Mouse (Mus musculus) cerebellum, adult 11 months (tissue): ENCODE measurements around the gene Tmprss6.
A peak's percentile ranks its signal among the peaks of the same experiment; 100 is the strongest.

ENCODE experiments used
- DNase-seq: peaks from one replicate; pipeline ENCODE4 v3.0.0; 2022

The Tmprss6 gene

GRCm38 (mm10) chr15:78481448-78482000, 13.1 kb upstream of the Tmprss6 start:
- peak; percentile 38 for DNase-seq

- DNase-seq = no peak
These were observed 12.6 kb upstream of the Tmprss6 start for GRCm38 (mm10) chr15:78480991-78481390.

DNA sequence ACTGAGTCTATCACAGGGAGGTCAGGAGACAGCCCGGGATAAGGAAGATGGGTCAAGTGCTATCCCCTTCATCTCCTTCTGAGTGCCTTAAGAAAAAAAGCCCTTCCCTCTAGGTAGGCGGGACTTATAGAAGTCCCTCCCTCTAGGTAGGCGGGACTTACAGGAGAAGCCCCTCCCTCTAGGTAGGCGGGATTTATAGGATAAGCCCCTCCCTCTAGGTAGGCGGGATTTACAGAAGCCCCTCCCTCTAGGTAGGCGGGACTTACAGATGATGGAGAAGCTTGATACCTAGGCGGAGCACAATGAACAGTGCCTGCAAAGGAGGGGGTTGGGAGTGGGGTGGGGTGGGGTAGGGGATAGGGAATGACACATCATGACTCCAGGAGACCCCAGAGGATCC, 11.7 kb upstream of the Tmprss6 start:
- no peak for DNase-seq

DNA sequence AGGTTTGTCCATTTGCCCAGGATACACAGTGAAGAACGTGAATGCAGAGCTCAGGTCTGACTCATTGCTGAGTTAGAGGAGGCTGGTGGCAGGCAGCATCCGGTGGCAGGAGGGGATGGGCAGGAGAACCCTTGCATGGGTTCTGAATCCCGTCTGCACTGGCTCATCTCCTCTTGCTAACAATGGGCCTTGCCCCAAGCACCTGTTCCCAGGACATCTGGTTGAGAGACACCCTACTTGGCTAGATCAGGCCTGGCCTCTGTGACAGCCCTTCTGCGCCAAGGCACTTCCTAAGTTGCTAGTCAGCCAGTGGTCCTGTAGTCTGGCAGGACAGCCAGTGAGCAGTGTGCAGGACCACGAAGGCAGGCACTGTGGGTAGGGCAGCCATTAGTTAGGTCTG, 11.0 kb upstream of the Tmprss6 start:
- DNase-seq = no peak

DNA sequence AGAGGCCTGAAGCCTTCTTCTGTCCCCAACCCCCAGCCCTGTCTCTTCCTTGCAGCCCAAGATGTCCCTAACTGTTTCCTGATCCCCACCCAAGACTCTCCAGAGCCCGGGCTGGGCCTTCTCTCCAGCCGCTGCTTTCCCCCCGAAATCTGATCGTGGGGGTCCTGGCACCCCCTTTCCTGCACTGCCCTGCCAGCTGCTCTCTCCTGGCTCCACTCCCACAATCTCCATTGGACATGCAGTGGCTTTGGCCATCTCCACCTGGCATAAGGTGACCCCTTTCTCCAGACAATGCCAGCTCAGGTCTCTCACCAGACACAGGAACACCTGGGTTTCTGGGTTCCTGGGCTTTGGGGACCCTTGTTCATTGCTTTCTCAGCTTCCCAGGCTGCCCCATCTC, 9.6 kb upstream of the Tmprss6 start:
- no peak for DNase-seq

DNA sequence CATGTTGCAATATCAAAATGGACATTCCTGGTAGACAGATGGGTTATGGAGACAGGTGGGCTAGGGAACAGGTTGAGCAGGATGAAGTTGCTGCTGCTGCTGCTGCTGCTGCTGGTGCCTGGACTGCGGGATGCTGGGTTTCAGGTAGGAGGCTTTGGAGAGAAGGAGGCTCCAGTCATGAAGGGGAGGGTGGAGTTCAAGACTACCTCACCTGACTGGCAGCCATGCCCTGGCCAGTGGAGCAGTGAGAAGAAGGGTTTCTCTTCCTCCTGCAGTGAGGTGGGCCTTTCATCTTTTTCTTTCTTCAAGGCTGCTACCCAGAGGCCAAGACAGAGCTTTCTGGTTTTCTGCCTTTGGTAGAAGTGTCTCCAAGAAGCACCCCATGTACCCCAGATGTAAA, 8.4 kb upstream of the Tmprss6 start:
- no peak for DNase-seq

DNA sequence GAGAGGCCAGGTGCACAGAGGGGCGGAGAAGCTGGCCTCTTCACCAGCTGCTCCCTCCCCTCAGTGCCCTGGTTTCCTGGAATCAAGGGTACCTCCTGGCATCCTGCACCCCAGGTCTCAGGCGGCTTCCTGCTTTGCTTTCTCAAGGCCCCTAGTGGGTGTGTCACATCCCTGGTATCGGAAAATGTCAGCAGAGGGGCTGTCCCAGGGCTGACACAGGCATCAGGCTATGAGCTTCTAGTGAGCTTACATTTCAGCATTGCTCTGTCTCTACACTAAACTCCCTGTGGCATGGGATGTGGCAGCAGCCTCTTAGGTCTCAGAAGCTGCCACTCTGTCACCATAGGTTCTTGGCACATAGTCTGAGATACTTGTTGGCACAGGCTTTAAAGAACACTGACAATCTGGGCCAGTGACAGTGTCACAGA, 7.2 kb upstream of the Tmprss6 start:
- DNase-seq = no peak

GRCm38 (mm10) chr15:78473442-78473841, 5.0 kb upstream of the Tmprss6 start:
- DNase-seq = no peak

GRCm38 (mm10) chr15:78471902-78472301, 3.5 kb upstream of the Tmprss6 start:
- no peak for DNase-seq

DNA sequence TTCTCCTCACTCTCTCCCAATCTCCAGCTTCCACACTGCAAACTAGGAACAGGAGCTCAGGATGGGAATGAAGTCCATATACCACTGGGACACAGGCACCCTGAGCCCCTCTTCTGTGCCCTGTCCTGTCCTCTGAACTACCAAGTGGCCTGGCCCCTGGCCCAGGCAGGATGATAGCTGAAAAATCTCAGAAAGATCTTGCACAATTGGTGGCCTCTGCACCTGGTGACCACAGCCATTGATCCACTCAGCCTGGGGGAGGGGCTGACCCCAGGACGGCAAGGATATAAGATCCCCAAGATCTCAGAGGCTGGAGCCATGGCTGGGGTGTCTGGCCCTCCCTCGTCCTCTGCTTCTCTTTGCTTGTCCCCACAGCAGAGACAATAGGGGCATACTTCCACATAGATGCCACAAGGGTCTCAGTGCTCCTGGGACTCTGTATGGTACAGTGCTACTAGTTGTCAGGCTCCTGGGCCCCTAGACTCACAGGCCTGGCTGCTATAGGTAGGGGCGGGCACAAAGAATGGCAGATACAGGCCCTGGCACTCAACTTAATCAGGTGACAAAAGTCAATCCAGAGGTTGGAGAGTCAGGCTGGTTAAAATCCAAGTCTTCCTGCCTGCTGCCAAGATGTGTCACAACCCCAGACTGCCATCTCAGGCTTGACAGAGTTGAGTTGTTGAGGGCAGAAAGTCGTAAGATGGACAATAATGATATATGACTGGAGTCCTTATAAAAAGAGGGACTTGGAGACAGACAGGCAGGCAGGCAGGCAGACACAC, 2.3 kb upstream of the Tmprss6 start:
- DNase-seq = no peak

- DNase-seq = no peak
These were observed 864 bp downstream of the Tmprss6 start for GRCm38 (mm10) chr15:78467570-78467969.

DNA sequence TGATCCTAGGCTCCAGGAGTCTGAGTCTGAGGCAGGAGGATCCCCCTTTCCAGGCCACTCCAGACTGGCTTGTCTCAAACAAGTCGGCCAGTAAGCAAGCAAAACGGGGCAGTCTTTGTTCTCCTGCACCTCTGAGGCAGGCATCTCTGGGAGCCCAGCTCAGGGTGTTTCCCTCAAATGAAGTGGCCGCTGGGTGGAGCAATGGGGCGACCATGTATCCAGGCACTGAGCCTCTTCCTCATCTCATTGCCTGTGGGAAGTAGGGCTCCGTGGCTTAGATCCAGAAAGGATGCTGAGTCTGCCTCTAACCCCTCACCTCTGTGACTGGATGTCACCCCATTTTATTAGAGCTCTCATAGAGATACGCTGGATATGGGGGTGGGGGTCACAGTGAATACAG, 1.6 kb downstream of the Tmprss6 start:
- DNase-seq = no peak

DNA sequence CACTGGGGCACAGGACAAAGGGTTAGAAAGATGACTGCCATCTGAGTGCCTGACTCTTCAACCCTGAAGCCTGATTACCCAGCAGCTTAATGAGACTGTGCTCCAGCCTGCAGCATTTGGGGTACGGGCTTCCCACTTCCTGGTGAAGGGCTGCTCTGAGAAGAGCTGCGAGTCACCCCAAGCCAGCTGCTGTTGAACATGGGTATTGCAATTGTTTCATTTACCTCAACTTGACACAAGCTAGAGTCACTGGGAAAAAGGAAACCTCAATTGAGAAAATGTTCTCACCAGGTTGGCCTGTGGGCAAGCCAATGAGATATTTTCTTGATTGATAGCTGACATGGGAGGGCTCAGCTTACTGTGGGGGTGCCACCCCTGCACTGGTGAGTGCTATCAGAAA, 5.5 kb downstream of the Tmprss6 start:
- no peak for DNase-seq

GRCm38 (mm10) chr15:78457193-78457592, 11.2 kb downstream of the Tmprss6 start:
- DNase-seq = no peak

- DNase-seq = no peak
These were observed 12.4 kb downstream of the Tmprss6 start for GRCm38 (mm10) chr15:78456051-78456450.

- no peak for DNase-seq
These were observed 13.3 kb downstream of the Tmprss6 start for GRCm38 (mm10) chr15:78455168-78455567.

DNA sequence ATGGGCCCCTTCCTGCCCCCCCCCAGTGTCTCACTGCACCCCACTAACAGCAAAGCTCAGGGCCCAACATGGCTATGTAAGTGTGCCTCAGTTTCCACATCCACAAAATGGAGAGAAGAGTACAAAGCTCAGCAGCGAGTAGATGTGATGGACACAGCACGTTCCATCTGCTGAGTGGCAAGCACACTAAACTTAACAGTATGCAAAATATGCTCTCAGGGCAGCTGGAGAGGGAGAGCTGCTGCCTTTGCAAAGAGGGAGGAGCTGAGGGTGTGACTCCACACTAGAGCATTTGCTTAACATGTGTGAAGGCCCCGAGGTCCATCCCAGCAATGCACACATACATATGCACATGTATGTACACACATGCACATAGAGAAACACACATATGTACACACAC, 15.5 kb downstream of the Tmprss6 start:
- no peak for DNase-seq

DNA sequence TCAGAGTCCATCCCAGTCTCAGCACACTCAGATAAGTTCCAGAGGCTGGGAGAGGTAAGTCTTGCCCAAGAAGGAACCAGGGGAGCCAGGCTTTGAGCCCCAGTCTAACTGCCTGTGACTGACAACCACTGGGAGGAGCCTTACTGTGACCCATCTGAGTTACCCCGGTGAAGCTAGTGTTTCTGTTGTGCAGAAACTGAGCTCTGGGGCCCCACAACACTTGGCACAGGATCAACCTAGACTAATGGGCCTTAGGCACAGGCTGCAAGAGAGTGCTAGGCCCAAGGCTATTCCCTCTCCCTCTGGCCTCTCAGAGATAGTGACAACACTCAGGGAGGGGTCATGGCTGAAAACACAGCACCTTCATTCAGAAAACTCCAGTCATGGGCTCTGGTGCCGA, 17.2 kb downstream of the Tmprss6 start:
- DNase-seq = no peak

GRCm38 (mm10) chr15:78450419-78450768, 18.0 kb downstream of the Tmprss6 start:
- DNase-seq = no peak

- DNase-seq = no peak
These were observed 18.6 kb downstream of the Tmprss6 start for GRCm38 (mm10) chr15:78449694-78450418.

GRCm38 (mm10) chr15:78449131-78449530, 19.3 kb downstream of the Tmprss6 start:
- no peak for DNase-seq

DNA sequence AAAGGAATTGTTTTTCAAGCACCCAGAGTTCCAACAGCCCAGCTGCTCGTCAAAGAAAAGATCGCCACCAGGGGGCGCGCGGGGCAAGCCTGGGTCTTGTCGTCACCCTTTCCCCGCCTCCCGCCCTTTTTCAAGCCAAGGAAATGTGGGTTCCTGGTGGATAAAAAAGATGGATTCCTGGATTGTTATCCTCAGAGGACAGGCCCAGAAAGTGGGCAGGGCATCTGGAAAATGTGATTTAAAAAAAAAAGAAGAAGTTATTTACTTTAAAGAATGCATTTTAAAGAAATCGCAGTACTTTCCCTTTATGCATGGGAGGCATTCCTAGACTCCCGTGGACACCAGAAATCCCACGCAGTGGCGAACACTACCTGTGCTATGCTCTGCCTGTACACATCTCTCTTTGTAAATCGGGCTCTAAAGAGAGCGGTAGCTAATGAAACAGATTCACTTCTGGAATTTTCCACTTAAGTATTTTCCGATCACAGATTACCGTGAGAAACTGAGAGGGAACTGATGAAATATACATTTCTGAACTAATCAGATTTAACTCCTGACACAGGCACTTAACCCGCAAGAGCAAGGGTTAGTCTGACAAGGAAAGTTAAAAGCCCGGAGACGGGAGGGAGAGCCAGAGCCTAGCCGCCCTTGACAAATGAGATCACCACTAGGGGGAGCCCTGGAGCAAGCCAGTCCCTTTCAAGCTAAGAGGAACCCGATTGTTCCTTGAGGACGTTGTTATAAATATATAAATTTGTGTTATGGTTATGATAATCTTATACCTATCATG, 20.5 kb downstream of the Tmprss6 start:
- DNase-seq = peak; percentile 92

- DNase-seq = no peak
These were observed 21.3 kb downstream of the Tmprss6 start for GRCm38 (mm10) chr15:78447121-78447520.
